Comparison of ENCODE assay signal across 30 mouse cellular contexts in the genomic region with DNA sequence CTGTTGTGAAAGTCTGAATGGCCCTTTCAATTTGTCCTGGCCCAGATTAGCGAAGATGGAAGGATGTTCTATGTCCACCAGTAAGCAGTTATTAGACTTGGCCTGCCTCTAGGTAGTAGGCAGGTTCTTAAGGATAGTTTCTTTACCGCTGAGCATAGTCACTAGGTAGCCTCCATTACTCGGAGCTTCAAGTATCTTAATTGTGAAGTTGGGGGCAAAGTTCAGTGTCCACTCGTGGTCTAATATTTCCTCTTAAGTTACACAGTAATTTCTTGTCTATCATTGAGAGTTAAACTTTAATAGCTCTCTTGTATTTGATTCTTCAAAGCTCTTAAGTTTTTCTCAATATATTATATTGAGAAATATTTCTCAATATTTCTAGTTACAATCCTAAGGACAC.
DNase-seq lines count a peak whose midpoint lies in the region; ATAC-seq and TF ChIP-seq lines count a peak whose summit lies in the region.
"Had no signal": no experiment of that assay in that cellular context is flagged by ENCODE, and none has a peak within 500 bp of the region (broad histone marks: within the 10 kb centered on the region; RNA-seq: fewer than 3 reads in every experiment).

No protein-coding gene starts in this region.

- no peak overlapping the region for H3K27ac ChIP-seq in intestine, embryonic 15.5 days
- no peak overlapping the region for H3K27ac ChIP-seq in intestine, embryonic 16.5 days (ENCODE audit: low read length)
- H3K27ac ChIP-seq in kidney, adult 2 months (ENCODE audit: insufficient read depth, low read depth, low read length) = peak overlapping the region; percentile 96
- H3K27ac ChIP-seq in intestine, postnatal 0 days (ENCODE audit: low read depth, low read length) = no peak overlapping the region
- H3K27ac ChIP-seq: embryonic facial prominence, embryonic 10.5 days; embryonic facial prominence, embryonic 13.5 days; forebrain, embryonic 12.5 days; heart, adult 2 months; heart, embryonic 10.5 days; heart, embryonic 13.5 days; hindbrain, embryonic 14.5 days had no signal

- no peaks in the 10 kb centered on the region for H3K9me3 ChIP-seq in intestine, embryonic 15.5 days
- no peaks in the 10 kb centered on the region for H3K9me3 ChIP-seq in intestine, embryonic 16.5 days (ENCODE audit: control insufficient read depth, low read length)
- H3K9me3 ChIP-seq in intestine, postnatal 0 days (ENCODE audit: control insufficient read depth) = no peaks in the 10 kb centered on the region
- H3K9me3 ChIP-seq: embryonic facial prominence, embryonic 10.5 days; embryonic facial prominence, embryonic 13.5 days; forebrain, embryonic 12.5 days; G1E; heart, embryonic 10.5 days; heart, embryonic 13.5 days had no signal

- WGBS in intestine, embryonic 15.5 days = 58% methylated on average over 4 of the region's 4 CpGs
- 58% methylated on average over 4 of the region's 4 CpGs for WGBS in intestine, embryonic 16.5 days
- WGBS in kidney, adult 2 months = 40% methylated on average over 4 of the region's 4 CpGs
- 35% methylated on average over 4 of the region's 4 CpGs for WGBS in intestine, postnatal 0 days

- H3K4me2 ChIP-seq in intestine, embryonic 15.5 days (replicated peaks) = no peak overlapping the region
- no peak overlapping the region for H3K4me2 ChIP-seq in intestine, embryonic 16.5 days (ENCODE audit: low read depth, low read length)
- H3K4me2 ChIP-seq in intestine, postnatal 0 days (replicated peaks; ENCODE audit: low read depth) = no peak overlapping the region
- H3K4me2 ChIP-seq: embryonic facial prominence, embryonic 13.5 days; forebrain, embryonic 12.5 days; heart, embryonic 13.5 days; hindbrain, embryonic 14.5 days had no signal

- no peaks in the 10 kb centered on the region for H3K4me1 ChIP-seq in intestine, embryonic 15.5 days (replicated peaks)
- no peaks in the 10 kb centered on the region for H3K4me1 ChIP-seq in intestine, embryonic 16.5 days (ENCODE audit: control insufficient read depth, insufficient read depth, low read length)
- H3K4me1 ChIP-seq in kidney, adult 2 months (ENCODE audit: control insufficient read depth, insufficient read depth, low read length) = no peaks in the 10 kb centered on the region; the same call in 1 of the 2 replicates
- H3K4me1 ChIP-seq in intestine, postnatal 0 days (replicated peaks; ENCODE audit: control insufficient read depth, insufficient read depth, low read length) = no peaks in the 10 kb centered on the region
- H3K4me1 ChIP-seq: embryonic facial prominence, embryonic 10.5 days; embryonic facial prominence, embryonic 13.5 days; forebrain, embryonic 12.5 days; heart, embryonic 10.5 days; heart, embryonic 13.5 days had no signal

- ATAC-seq in intestine, embryonic 15.5 days = 0 out of 2 replicates have a peak, but pooled peaks have one; percentile 55
- ATAC-seq in intestine, embryonic 16.5 days = no peak
- ATAC-seq in intestine, postnatal 0 days = peak; percentile 43; the same call in 1 of the 2 replicates
- ATAC-seq: forebrain, embryonic 16.5 days; Patski had no signal

- TF ChIP-seq POLR2A in kidney, adult 2 months (IDR thresholded peaks at IDR 0.05; ENCODE audit: low read depth, low read length) = no peak

- no peak for TF ChIP-seq CTCF in kidney, adult 2 months (conservative IDR thresholded peaks at IDR 0.05; ENCODE audit: insufficient read depth, insufficient read length, low read depth, low read length)
- TF ChIP-seq CTCF in intestine, postnatal 0 days (IDR thresholded peaks at IDR 0.05; ENCODE audit: low read depth) = no peak

- no peaks in the 10 kb centered on the region for H3K27me3 ChIP-seq in intestine, embryonic 15.5 days (replicated peaks)
- H3K27me3 ChIP-seq in intestine, embryonic 16.5 days (replicated peaks; ENCODE audit: control insufficient read depth, insufficient read depth, low read length) = no peaks in the 10 kb centered on the region
- no peaks in the 10 kb centered on the region; the same call in 1 of the 2 replicates for H3K27me3 ChIP-seq in kidney, adult 2 months (replicated peaks; ENCODE audit: control insufficient read depth, insufficient read depth, low read length)
- no peaks in the 10 kb centered on the region for H3K27me3 ChIP-seq in intestine, postnatal 0 days (replicated peaks; ENCODE audit: control insufficient read depth, insufficient read depth, low read length)
- H3K27me3 ChIP-seq: CH12.LX; embryonic facial prominence, embryonic 13.5 days; forebrain, embryonic 12.5 days; heart, embryonic 13.5 days; Patski had no signal

- no peak overlapping the region for H3K9ac ChIP-seq in intestine, embryonic 15.5 days
- no peak overlapping the region for H3K9ac ChIP-seq in intestine, embryonic 16.5 days (ENCODE audit: low read depth, low read length)
- H3K9ac ChIP-seq in intestine, postnatal 0 days (ENCODE audit: low read depth, low read length) = no peak overlapping the region
- H3K9ac ChIP-seq: embryonic facial prominence, embryonic 13.5 days; forebrain, embryonic 12.5 days; heart, embryonic 13.5 days; hindbrain, embryonic 14.5 days had no signal

- no peak overlapping the region for H3K4me3 ChIP-seq in intestine, embryonic 15.5 days (replicated peaks)
- no peak overlapping the region for H3K4me3 ChIP-seq in intestine, embryonic 16.5 days (ENCODE audit: low read length)
- no peak overlapping the region for H3K4me3 ChIP-seq in kidney, adult 2 months (ENCODE audit: insufficient read depth, low read depth, low read length)
- no peak overlapping the region for H3K4me3 ChIP-seq in intestine, postnatal 0 days (ENCODE audit: low read depth, low read length)
- H3K4me3 ChIP-seq: embryonic facial prominence, embryonic 10.5 days; embryonic facial prominence, embryonic 13.5 days; erythroblast, embryonic 14.5 days; forebrain, embryonic 12.5 days; heart, adult 2 months; heart, embryonic 10.5 days; heart, embryonic 13.5 days had no signal

- DNase-seq in kidney, adult 2 months = peak; percentile 67
- DNase-seq in kidney, postnatal 4 days = no peak
- DNase-seq in kidney, postnatal 36 days = peak; percentile 29 to 41
- DNase-seq in adipocyte (ENCODE audit: low spot score) = no peak
- DNase-seq: adrenal gland, adult 8-10 months; adrenal gland, postnatal 25 days; cerebellum, adult 11-12 months; cerebellum, adult 8-10 months; cerebellum, postnatal 10 days; cerebellum, postnatal 36 days; embryo, embryonic 11 days; gastrocnemius, postnatal 10 days; gastrocnemius, postnatal 36 days; heart, adult 2 months; heart, postnatal 14 days; heart, postnatal 4 days had no signal

- H3K36me3 ChIP-seq in intestine, embryonic 15.5 days = no peaks in the 10 kb centered on the region
- no peaks in the 10 kb centered on the region for H3K36me3 ChIP-seq in intestine, embryonic 16.5 days (ENCODE audit: control insufficient read depth, insufficient read depth, low read length)
- no peaks in the 10 kb centered on the region for H3K36me3 ChIP-seq in kidney, adult 2 months (ENCODE audit: control insufficient read depth, insufficient read depth, low read length)
- no peaks in the 10 kb centered on the region for H3K36me3 ChIP-seq in intestine, postnatal 0 days (ENCODE audit: control insufficient read depth, insufficient read depth)
- H3K36me3 ChIP-seq: embryonic facial prominence, embryonic 10.5 days; embryonic facial prominence, embryonic 13.5 days; forebrain, embryonic 12.5 days; G1E; heart, embryonic 10.5 days; heart, embryonic 13.5 days had no signal

Comparison
In these comparisons a context has a peak if more than half of its experiments do, and no peak if none do; other contexts are left out.
1. DNase-seq: peak in kidney, adult 2 months (single experiment) and kidney, postnatal 36 days (2 of 2); none in kidney, postnatal 4 days (0 of 2) and adipocyte (single experiment).